ENCODE assay signal across 25 mouse cellular contexts in the genomic region with DNA sequence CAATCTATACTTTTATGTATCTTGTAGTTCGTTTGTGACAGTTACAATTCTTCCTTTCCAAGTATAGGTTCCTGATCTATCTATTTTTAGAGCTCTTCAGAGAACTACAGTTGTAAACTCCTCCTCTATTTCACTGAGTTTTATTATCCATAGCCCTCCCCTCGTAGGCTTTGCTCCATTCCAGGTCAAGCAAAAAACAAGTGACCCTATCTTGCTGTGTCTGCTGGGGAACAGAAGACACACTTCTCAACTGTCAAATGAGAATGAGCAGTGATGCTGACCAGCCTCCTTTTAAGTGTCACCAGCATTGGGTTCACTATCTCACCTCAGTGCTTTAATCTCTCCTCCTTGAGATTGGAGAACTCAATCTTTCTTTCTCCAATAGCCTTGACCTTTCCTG.
DNase-seq lines count a peak whose midpoint lies in the region; ATAC-seq lines count a peak whose summit lies in the region.
"Had no signal": no experiment of that assay in that cellular context is flagged by ENCODE, and none has a peak within 500 bp of the region (broad histone marks: within the 10 kb centered on the region; RNA-seq: fewer than 3 reads in every experiment).

No protein-coding gene starts in this region.

- DNase-seq in heart, embryonic 10.5 days (ENCODE audit: low spot score): peak; percentile 86
- DNase-seq in heart, postnatal 14 days: no peak
- DNase-seq in heart, adult 11 months: no peak
- DNase-seq in heart, postnatal 36 days: no peak
- DNase-seq in heart, adult 8-10 months (ENCODE audit: low spot score): no peak
- DNase-seq: adrenal gland, adult 8-10 months; adrenal gland, postnatal 14 days; adrenal gland, postnatal 36 days; B cell, adult 2 months; cerebellum, adult 11-12 months; cerebellum, adult 2 months; cerebellum, adult 9-10 months; cerebellum, postnatal 10 days; cerebellum, postnatal 25 days had no signal

- H3K4me2 ChIP-seq in heart, embryonic 12.5 days: no peak overlapping the region
- H3K4me2 ChIP-seq in heart, embryonic 14.5 days (ENCODE audit: low read length): peak overlapping the region; percentile 48
- H3K4me2 ChIP-seq in heart, embryonic 16.5 days (ENCODE audit: low read depth, low read length): no peak overlapping the region; the same call in 1 of the 2 replicates
- H3K4me2 ChIP-seq: embryonic facial prominence, embryonic 12.5 days; forebrain, embryonic 13.5 days had no signal

- intact Hi-C loops in heart, postnatal 14 days (cut with DNase I): no loop called here
- intact Hi-C loops in heart, postnatal 36 days (cut with DNase I): no loop called here

- no peaks in the 10 kb centered on the region for H3K36me3 ChIP-seq in heart, embryonic 10.5 days
- H3K36me3 ChIP-seq in heart, embryonic 12.5 days: no peaks in the 10 kb centered on the region
- H3K36me3 ChIP-seq in heart, embryonic 14.5 days (ENCODE audit: control insufficient read depth, insufficient read depth, low read length): no peaks in the 10 kb centered on the region
- H3K36me3 ChIP-seq in heart, embryonic 16.5 days (ENCODE audit: control insufficient read depth, insufficient read depth): no peaks in the 10 kb centered on the region
- H3K36me3 ChIP-seq: embryonic facial prominence, embryonic 10.5 days; embryonic facial prominence, embryonic 12.5 days; G1E had no signal

- H3K27ac ChIP-seq in heart, embryonic 10.5 days: no peak overlapping the region
- H3K27ac ChIP-seq in heart, embryonic 12.5 days (ENCODE audit: poor library complexity, severe bottlenecking): peak overlapping the region; percentile 79
- peak overlapping the region; percentile 56 to 72; a peak in 3 of 4 replicates for H3K27ac ChIP-seq in heart, embryonic 14.5 days (replicated peaks in 1 of 2; ENCODE audit: control insufficient read depth in 1 of 2, insufficient read depth in 1 of 2, low read depth in 2 of 2, low read length in 2 of 2)
- peak overlapping the region; percentile 64 for H3K27ac ChIP-seq in heart, embryonic 16.5 days (ENCODE audit: low read length)
- H3K27ac ChIP-seq: embryonic facial prominence, embryonic 10.5 days; embryonic facial prominence, embryonic 12.5 days; forebrain, embryonic 13.5 days had no signal

- no peak overlapping the region for H3K9ac ChIP-seq in heart, embryonic 12.5 days
- no peak overlapping the region for H3K9ac ChIP-seq in heart, embryonic 14.5 days (ENCODE audit: low read length)
- H3K9ac ChIP-seq in heart, embryonic 16.5 days (ENCODE audit: low read length): no peak overlapping the region
- H3K9ac ChIP-seq: embryonic facial prominence, embryonic 12.5 days; forebrain, embryonic 13.5 days had no signal

- H3K4me3 ChIP-seq in heart, embryonic 10.5 days: no peak overlapping the region
- no peak overlapping the region for H3K4me3 ChIP-seq in heart, embryonic 12.5 days
- no peak overlapping the region for H3K4me3 ChIP-seq in heart, embryonic 14.5 days (ENCODE audit: control insufficient read depth in 1 of 2, insufficient read depth in 1 of 2, low read depth in 1 of 2, low read length in 2 of 2)
- H3K4me3 ChIP-seq in heart, embryonic 16.5 days (ENCODE audit: low read length): no peak overlapping the region
- H3K4me3 ChIP-seq: embryonic facial prominence, embryonic 10.5 days; embryonic facial prominence, embryonic 12.5 days; forebrain, embryonic 13.5 days had no signal

- ATAC-seq in heart, embryonic 12.5 days (ENCODE audit: insufficient number of reproducible peaks, low FRiP score): peak; percentile 73
- peak; percentile 72; the same call in 1 of the 2 replicates for ATAC-seq in heart, embryonic 14.5 days (ENCODE audit: insufficient number of reproducible peaks, insufficient read depth, low FRiP score, low read depth)
- peak; percentile 86 for ATAC-seq in heart, embryonic 16.5 days (replicated peaks; ENCODE audit: extremely low read depth, insufficient read depth, low FRiP score)
- ATAC-seq: activated CD4-positive, CD25-positive, alpha-beta regulatory T cell, adult 4 months; CD4-positive, CD25-positive, alpha-beta regulatory T cell, adult 4 months; forebrain, embryonic 13.5 days; Patski had no signal

- H3K27me3 ChIP-seq in heart, embryonic 10.5 days (ENCODE audit: insufficient read depth, poor library complexity, severe bottlenecking): no peaks in the 10 kb centered on the region
- H3K27me3 ChIP-seq in heart, embryonic 12.5 days (replicated peaks): no peaks in the 10 kb centered on the region
- H3K27me3 ChIP-seq in heart, embryonic 14.5 days (ENCODE audit: control insufficient read depth, insufficient read depth, low read length): no peaks in the 10 kb centered on the region
- no peaks in the 10 kb centered on the region for H3K27me3 ChIP-seq in heart, embryonic 16.5 days (ENCODE audit: control insufficient read depth, insufficient read depth, low read length)
- H3K27me3 ChIP-seq: CH12.LX; embryonic facial prominence, embryonic 12.5 days; forebrain, embryonic 13.5 days; Patski had no signal

- no peaks in the 10 kb centered on the region for H3K4me1 ChIP-seq in heart, embryonic 10.5 days
- H3K4me1 ChIP-seq in heart, embryonic 12.5 days (replicated peaks): 0 out of 2 replicates have a peak, but pooled peaks cover 3% of the 10 kb centered on the region
- H3K4me1 ChIP-seq in heart, embryonic 14.5 days (ENCODE audit: control insufficient read depth in 2 of 2, insufficient read depth in 2 of 2, low read length in 2 of 2): peaks cover 6 to 14% of the 10 kb centered on the region in 2 experiments; a peak in 2 of 4 replicates
- peaks cover 4% of the 10 kb centered on the region; the same call in 1 of the 2 replicates for H3K4me1 ChIP-seq in heart, embryonic 16.5 days (ENCODE audit: control insufficient read depth, insufficient read depth, low read length)
- H3K4me1 ChIP-seq: embryonic facial prominence, embryonic 10.5 days; embryonic facial prominence, embryonic 12.5 days; forebrain, embryonic 13.5 days had no signal

- no peaks in the 10 kb centered on the region for H3K9me3 ChIP-seq in heart, embryonic 10.5 days
- no peaks in the 10 kb centered on the region for H3K9me3 ChIP-seq in heart, embryonic 12.5 days (replicated peaks)
- no peaks in the 10 kb centered on the region for H3K9me3 ChIP-seq in heart, embryonic 14.5 days (ENCODE audit: control insufficient read depth, low read length)
- H3K9me3 ChIP-seq in heart, embryonic 16.5 days (replicated peaks; ENCODE audit: control insufficient read depth, low read length): no peaks in the 10 kb centered on the region
- H3K9me3 ChIP-seq: embryonic facial prominence, embryonic 10.5 days; embryonic facial prominence, embryonic 12.5 days; forebrain, embryonic 13.5 days; G1E had no signal

- 19% methylated on average over 2 of the region's 2 CpGs for WGBS in heart, embryonic 10.5 days
- whole genome bisulfite sequencing in heart, embryonic 12.5 days: 14% methylated on average over 2 of the region's 2 CpGs
- 19% methylated on average over 2 of the region's 2 CpGs for WGBS in heart, embryonic 14.5 days
- 11% methylated on average over 2 of the region's 2 CpGs for WGBS in heart, embryonic 16.5 days
